Mouse (Mus musculus): ENCODE measurements at regions not wholly inside any gene's neighbourhood (a gene's known extent, or its start where the extent isn't known, plus 50 kb on each side); places are given as distances from the start of the nearest gene placed in this dataset.

GRCm38 (mm10) chr1:110605760-110606159, 371.6 kb downstream of the Cdh19 start:
- in situ Hi-C loops (cut with MboI, MseI) = loop anchor here in 1 of 2 experiments (25.0 kb wide), 1 partner anchor 543 kb away; no protein-coding TSS in a partner anchor

- in situ Hi-C loops (cut with MboI, MseI) = no loop called here
Observed at GRCm38 (mm10) chr1:110581247-110581646, 396.1 kb downstream of the Cdh19 start.

Data from T-helper 17 cell (primary cell).